Mouse (Mus musculus): Measurements from ENCODE around the gene C2cd4d. TPM values are rescaled to one million over a fixed set of nuclear protein-coding genes. Genes with fewer than 3 reads are reported as not detected.
A peak's percentile ranks its signal among the peaks of the same experiment; 100 is the strongest.

Gene C2cd4d
- polyA plus RNA-seq, 1 experiment: not detected

- H3K4me1 ChIP-seq (ENCODE audit: control insufficient read depth, insufficient read depth, low read length): peaks cover 11% of the 10 kb centered on the region
- no peak overlapping the region for H3K27ac ChIP-seq (ENCODE audit: insufficient read depth, low read depth, low read length)
- peak overlapping the region; percentile 44 for H3K4me3 ChIP-seq (ENCODE audit: insufficient read depth, low read depth, low read length)
- whole genome bisulfite sequencing: 1% methylated on average over 20 of the region's 20 CpGs
- TF ChIP-seq CTCF (IDR thresholded peaks at IDR 0.05; ENCODE audit: insufficient read depth, low read depth, low read length) (no peak), POLR2A (IDR thresholded peaks at IDR 0.05; ENCODE audit: insufficient read depth, low read depth, low read length) (no peak)
These were observed 36.8 kb downstream of the C2cd4d start for GRCm38 (mm10) chr3:94398943-94399481.

GRCm38 (mm10) chr3:94399663-94400310, 37.5 kb downstream of the C2cd4d start:
- no peak overlapping the region for H3K27ac ChIP-seq (ENCODE audit: insufficient read depth, low read depth, low read length)

GRCm38 (mm10) chr3:94402451-94402850, 40.2 kb downstream of the C2cd4d start:
- peaks cover 20% of the 10 kb centered on the region for H3K4me1 ChIP-seq (ENCODE audit: control insufficient read depth, insufficient read depth, low read length)
- 86% methylated on average over 8 of the region's 8 CpGs for WGBS
- H3K27ac ChIP-seq (ENCODE audit: insufficient read depth, low read depth, low read length): no peak overlapping the region
- no peak overlapping the region for H3K4me3 ChIP-seq (ENCODE audit: insufficient read depth, low read depth, low read length)
- no peak for TF ChIP-seq POLR2A (IDR thresholded peaks at IDR 0.05; ENCODE audit: insufficient read depth, low read depth, low read length)
- TF ChIP-seq CTCF (IDR thresholded peaks at IDR 0.05; ENCODE audit: insufficient read depth, low read depth, low read length): no peak

More at GRCm38 (mm10) chr3:94399663-94400310, 37.5 kb downstream of the C2cd4d start:
- Histone ChIP-seq H3K4me3 (ENCODE audit: insufficient read depth, low read depth, low read length) (0 out of 2 replicates have a peak overlapping the region, but pooled peaks have one; percentile 44), H3K4me1 (ENCODE audit: control insufficient read depth, insufficient read depth, low read length) (peaks cover 18% of the 10 kb centered on the region)
- TF ChIP-seq POLR2A (IDR thresholded peaks at IDR 0.05; ENCODE audit: insufficient read depth, low read depth, low read length): no peak
- TF ChIP-seq CTCF (IDR thresholded peaks at IDR 0.05; ENCODE audit: insufficient read depth, low read depth, low read length): no peak
- 57% methylated on average over 5 of the region's 5 CpGs for WGBS

- Histone ChIP-seq H3K4me3 (ENCODE audit: insufficient read depth, low read depth, low read length) (no peak overlapping the region), H3K27ac (ENCODE audit: insufficient read depth, low read depth, low read length) (no peak overlapping the region; the same call in 1 of the 2 replicates), H3K4me1 (ENCODE audit: control insufficient read depth, insufficient read depth, low read length) (peaks cover 17% of the 10 kb centered on the region)
- no peak for TF ChIP-seq POLR2A (IDR thresholded peaks at IDR 0.05; ENCODE audit: insufficient read depth, low read depth, low read length)
- TF ChIP-seq CTCF (IDR thresholded peaks at IDR 0.05; ENCODE audit: insufficient read depth, low read depth, low read length): no peak
- 12% methylated on average over 7 of the region's 7 CpGs for WGBS
These were observed 42.3 kb downstream of the C2cd4d start for GRCm38 (mm10) chr3:94404366-94405054.

- 76% methylated on average over 4 of the region's 4 CpGs for WGBS
These were observed 43.3 kb downstream of the C2cd4d start for GRCm38 (mm10) chr3:94405561-94405960.

GRCm38 (mm10) chr3:94412530-94412929, 50.3 kb downstream of the C2cd4d start:
- no peak for TF ChIP-seq POLR2A (IDR thresholded peaks at IDR 0.05; ENCODE audit: insufficient read depth, low read depth, low read length)
- TF ChIP-seq CTCF (IDR thresholded peaks at IDR 0.05; ENCODE audit: insufficient read depth, low read depth, low read length): no peak
- Histone ChIP-seq H3K4me1 (ENCODE audit: control insufficient read depth, insufficient read depth, low read length) (0 out of 2 replicates have a peak, but pooled peaks cover 3% of the 10 kb centered on the region), H3K4me3 (ENCODE audit: insufficient read depth, low read depth, low read length) (peak overlapping the region; percentile 79), H3K27ac (ENCODE audit: insufficient read depth, low read depth, low read length) (peak overlapping the region; percentile 77)
- WGBS: under 1% methylated on average over 25 of the region's 25 CpGs

More at GRCm38 (mm10) chr3:94405561-94405960, 43.3 kb downstream of the C2cd4d start:
- H3K4me3 ChIP-seq (ENCODE audit: insufficient read depth, low read depth, low read length): no peak overlapping the region
- TF ChIP-seq POLR2A (IDR thresholded peaks at IDR 0.05; ENCODE audit: insufficient read depth, low read depth, low read length): no peak
- TF ChIP-seq CTCF (IDR thresholded peaks at IDR 0.05; ENCODE audit: insufficient read depth, low read depth, low read length): no peak
- H3K27ac ChIP-seq (ENCODE audit: insufficient read depth, low read depth, low read length): no peak overlapping the region
- H3K4me1 ChIP-seq (ENCODE audit: control insufficient read depth, insufficient read depth, low read length): peaks cover 17% of the 10 kb centered on the region

GRCm38 (mm10) chr3:94413031-94413679, 50.9 kb downstream of the C2cd4d start, which contains the start of gene Tdrkh:
Tdrkh (plus strand) TSS chr3:94413273.
- peak within 1 kb of the TSS; percentile 77 for H3K27ac ChIP-seq (ENCODE audit: insufficient read depth, low read depth, low read length)
- WGBS: 3% methylated on average over 52 of the region's 52 CpGs
- H3K4me1 ChIP-seq (ENCODE audit: control insufficient read depth, insufficient read depth, low read length): 0 out of 2 replicates have a peak, but pooled peaks cover 3% of the 10 kb centered on the region
- peak within 1 kb of the TSS; percentile 79 for H3K4me3 ChIP-seq (ENCODE audit: insufficient read depth, low read depth, low read length)
- no peak for TF ChIP-seq CTCF (IDR thresholded peaks at IDR 0.05; ENCODE audit: insufficient read depth, low read depth, low read length)
- peak; percentile 79 for TF ChIP-seq POLR2A (IDR thresholded peaks at IDR 0.05; ENCODE audit: insufficient read depth, low read depth, low read length)

Other genes starting within 250 kb of the C2cd4d start
- gene Gm10696, start 184.2 kb upstream of the C2cd4d start, polyA plus RNA-seq (2012; ENCODE audit: insufficient read depth, insufficient read length, low replicate concordance, missing spikeins): not detected in 2 replicates
- gene Gm5286, start 165.7 kb upstream of the C2cd4d start, polyA plus RNA-seq (2012; ENCODE audit: insufficient read depth, insufficient read length, low replicate concordance, missing spikeins): not detected in 2 replicates
- not detected in 2 replicates for gene Gm4778, start 98.4 kb upstream of the C2cd4d start, polyA plus RNA-seq (2012; ENCODE audit: insufficient read depth, insufficient read length, low replicate concordance, missing spikeins)
- not detected in 2 replicates for gene Them4, start 52.3 kb upstream of the C2cd4d start, polyA plus RNA-seq (2012; ENCODE audit: insufficient read depth, insufficient read length, low replicate concordance, missing spikeins)
- gene Them5, start 20.3 kb upstream of the C2cd4d start, polyA plus RNA-seq (2012; ENCODE audit: insufficient read depth, insufficient read length, low replicate concordance, missing spikeins): not detected in 2 replicates
- gene Rorc, start 10.4 kb downstream of the C2cd4d start, polyA plus RNA-seq (2012; ENCODE audit: insufficient read depth, insufficient read length, low replicate concordance, missing spikeins): 118 TPM in 1 of 2 replicates, not detected in the other
- gene Lingo4, start 36.1 kb downstream of the C2cd4d start, polyA plus RNA-seq (2012; ENCODE audit: insufficient read depth, insufficient read length, low replicate concordance, missing spikeins): not detected in 2 replicates
- gene Tdrkh, start 50.8 kb downstream of the C2cd4d start, polyA plus RNA-seq (2012; ENCODE audit: insufficient read depth, insufficient read length, low replicate concordance, missing spikeins): not detected in 2 replicates
- not detected in 2 replicates for gene Mrpl9, start 80.9 kb downstream of the C2cd4d start, polyA plus RNA-seq (2012; ENCODE audit: insufficient read depth, insufficient read length, low replicate concordance, missing spikeins)
- not detected in 2 replicates for gene Oaz3, start 81.5 kb downstream of the C2cd4d start, polyA plus RNA-seq (2012; ENCODE audit: insufficient read depth, insufficient read length, low replicate concordance, missing spikeins)
- gene Celf3, start 115.9 kb downstream of the C2cd4d start, polyA plus RNA-seq (2012; ENCODE audit: insufficient read depth, insufficient read length, low replicate concordance, missing spikeins): 386 TPM in 1 of 2 replicates, not detected in the other
- gene Riiad1, start 117.9 kb downstream of the C2cd4d start, polyA plus RNA-seq (2012; ENCODE audit: insufficient read depth, insufficient read length, low replicate concordance, missing spikeins): not detected in 2 replicates
- not detected in 2 replicates for gene Snx27, start 220.3 kb downstream of the C2cd4d start, polyA plus RNA-seq (2012; ENCODE audit: insufficient read depth, insufficient read length, low replicate concordance, missing spikeins)

Data from olfactory bulb, adult 2 months (tissue).